Mouse (Mus musculus) testis, adult 2 months (tissue): ENCODE data around the gene Rbm20. TPM values are rescaled to one million over a fixed set of nuclear protein-coding genes. Genes with fewer than 3 reads are reported as not detected.
"Not testable (repeated sequence)": the region's sequence is repeated elsewhere in the genome, so short reads cannot be mapped to it uniquely, and the experiment has no call there.

Source experiments
- H3K27ac ChIP-seq: fragments of 200-500 bp; 2 replicates; pipeline ENCODE4 v1.5.1; 2012; ENCODE audit warnings: low read depth, low read length; ENCODE audit not compliant: control insufficient read depth, insufficient read depth
- H3K27me3 ChIP-seq: fragments of 200-500 bp; 2 replicates; pipeline ENCODE4 v1.6.1; 2012; ENCODE audit warnings: mild to moderate bottlenecking, low read length, moderate library complexity; ENCODE audit not compliant: control insufficient read depth, insufficient read depth
- H3K36me3 ChIP-seq: fragments of 200-500 bp; 2 replicates; pipeline ENCODE4 v1.6.1; 2012; ENCODE audit warnings: mild to moderate bottlenecking, low read length; ENCODE audit not compliant: control insufficient read depth, insufficient read depth
- H3K4me1 ChIP-seq: fragments of 200-500 bp; 2 replicates; pipeline ENCODE4 v1.6.1; 2012; ENCODE audit warnings: low read length; ENCODE audit not compliant: control insufficient read depth, insufficient read depth
- H3K4me3 ChIP-seq: fragments of 200-500 bp; 2 replicates; pipeline ENCODE4 v1.5.1; 2012; ENCODE audit warnings: low read depth, mild to moderate bottlenecking, low read length, moderate library complexity, mixed read lengths; ENCODE audit not compliant: control insufficient read depth
- CTCF ChIP-seq: fragments of 200-500 bp; IDR thresholded peaks from 2 replicates; pipeline ENCODE4 v1.5.1; 2012; ENCODE audit warnings: low read depth, mild to moderate bottlenecking, inconsistent platforms, low read length, moderate library complexity; ENCODE audit not compliant: control insufficient read depth, insufficient read depth, insufficient replicate concordance
- POLR2A ChIP-seq: fragments of 200-500 bp; IDR thresholded peaks from 2 replicates; pipeline ENCODE4 v1.6.1; 2012; ENCODE audit warnings: low read depth, mild to moderate bottlenecking, inconsistent platforms, low read length, moderate library complexity; ENCODE audit not compliant: control insufficient read depth
- polyA plus RNA-seq: library from polyadenylated mRNA; depleted of rRNA; stranded (reverse); fragments of >200 nt; gene quantifications from 2 replicates; pipeline ENCODE4 v1.2.3, GENCODE M21; 2012

Rbm20 gene
- polyA plus RNA-seq, 1 experiment, result 0.78 TPM

DNA sequence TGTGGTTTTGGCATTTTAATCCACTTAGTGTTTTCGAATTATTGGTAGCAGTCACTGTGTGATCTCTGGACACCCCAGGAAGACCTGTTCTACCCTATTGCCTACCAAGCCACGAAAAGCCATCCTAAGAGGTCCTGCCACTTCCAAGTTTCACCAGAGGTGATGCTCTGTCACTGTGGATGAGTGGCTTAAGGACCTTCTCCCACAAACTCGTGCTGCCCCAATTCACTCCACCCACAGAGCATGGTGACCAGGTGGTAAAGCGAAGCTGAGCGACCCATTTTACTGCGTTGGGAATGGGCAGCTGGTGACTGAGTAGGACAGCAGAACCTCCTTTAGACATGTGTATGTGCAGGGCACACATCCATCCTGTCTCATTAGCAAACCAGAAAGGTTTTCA lies 27.7 kb upstream of the Rbm20 start:
- Histone ChIP-seq H3K4me3 (no peak overlapping the region), H3K27ac (no peak overlapping the region), H3K36me3 (no peaks in the 10 kb centered on the region), H3K27me3 (no peaks in the 10 kb centered on the region), H3K4me1 (no peaks in the 10 kb centered on the region)
- TF ChIP-seq CTCF (no peak), POLR2A (no peak)

DNA sequence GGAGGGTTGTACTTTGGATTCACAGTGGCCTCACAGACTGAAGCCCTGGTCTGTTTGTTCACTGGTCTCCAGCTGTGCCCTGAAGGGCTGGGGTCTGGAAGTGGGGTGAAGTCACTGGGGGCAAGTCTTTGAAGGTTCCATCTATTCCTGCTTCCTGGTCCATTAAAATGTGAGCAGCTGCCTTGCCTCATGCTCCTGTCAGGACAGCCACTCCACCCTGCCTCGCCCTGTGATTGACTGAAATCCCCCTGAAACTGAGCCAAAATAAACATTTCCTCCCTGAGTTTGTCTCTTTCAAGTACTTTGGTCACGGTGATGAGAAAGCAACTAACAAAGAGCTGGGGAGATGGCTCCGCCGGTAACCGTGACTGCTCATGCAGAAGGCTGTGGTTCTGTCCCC lies 27.3 kb upstream of the Rbm20 start:
- Histone ChIP-seq H3K4me1 (no peaks in the 10 kb centered on the region), H3K27me3 (no peaks in the 10 kb centered on the region), H3K4me3 (no peak overlapping the region), H3K36me3 (no peaks in the 10 kb centered on the region), H3K27ac (no peak overlapping the region)
- TF ChIP-seq CTCF (no peak), POLR2A (no peak)

DNA sequence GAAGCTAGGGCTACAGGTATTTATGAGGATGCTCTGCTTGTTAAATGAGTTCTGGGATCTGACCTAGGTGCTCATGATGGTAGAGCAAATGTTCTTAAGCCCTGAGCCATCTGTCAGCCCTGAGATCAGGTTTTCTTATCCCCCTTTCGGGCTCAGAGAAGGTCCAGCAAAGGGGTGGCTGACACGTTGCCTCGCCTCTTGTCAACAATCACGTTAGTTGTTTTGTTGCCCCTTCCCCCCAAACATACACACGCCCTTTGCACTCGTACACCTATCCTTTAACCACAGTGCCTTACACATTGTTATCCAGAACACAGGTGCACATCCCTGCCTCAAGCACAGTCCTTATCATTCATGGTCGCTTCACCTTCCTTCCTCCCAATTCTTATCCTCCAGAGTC lies 26.2 kb upstream of the Rbm20 start:
- H3K27ac ChIP-seq, result no peak overlapping the region
- H3K4me1 ChIP-seq, result no peaks in the 10 kb centered on the region
- TF ChIP-seq CTCF, result no peak
- no peak for TF ChIP-seq POLR2A
- no peak overlapping the region for H3K4me3 ChIP-seq
- no peaks in the 10 kb centered on the region for H3K36me3 ChIP-seq
- H3K27me3 ChIP-seq, result no peaks in the 10 kb centered on the region

GRCm38 (mm10) chr19:53652267-53652666 lies 24.8 kb upstream of the Rbm20 start:
- no peak overlapping the region for H3K4me3 ChIP-seq
- H3K36me3 ChIP-seq, result no peaks in the 10 kb centered on the region
- H3K4me1 ChIP-seq, result no peaks in the 10 kb centered on the region
- no peaks in the 10 kb centered on the region for H3K27me3 ChIP-seq
- no peak overlapping the region for H3K27ac ChIP-seq
- TF ChIP-seq CTCF, result no peak
- no peak for TF ChIP-seq POLR2A

DNA sequence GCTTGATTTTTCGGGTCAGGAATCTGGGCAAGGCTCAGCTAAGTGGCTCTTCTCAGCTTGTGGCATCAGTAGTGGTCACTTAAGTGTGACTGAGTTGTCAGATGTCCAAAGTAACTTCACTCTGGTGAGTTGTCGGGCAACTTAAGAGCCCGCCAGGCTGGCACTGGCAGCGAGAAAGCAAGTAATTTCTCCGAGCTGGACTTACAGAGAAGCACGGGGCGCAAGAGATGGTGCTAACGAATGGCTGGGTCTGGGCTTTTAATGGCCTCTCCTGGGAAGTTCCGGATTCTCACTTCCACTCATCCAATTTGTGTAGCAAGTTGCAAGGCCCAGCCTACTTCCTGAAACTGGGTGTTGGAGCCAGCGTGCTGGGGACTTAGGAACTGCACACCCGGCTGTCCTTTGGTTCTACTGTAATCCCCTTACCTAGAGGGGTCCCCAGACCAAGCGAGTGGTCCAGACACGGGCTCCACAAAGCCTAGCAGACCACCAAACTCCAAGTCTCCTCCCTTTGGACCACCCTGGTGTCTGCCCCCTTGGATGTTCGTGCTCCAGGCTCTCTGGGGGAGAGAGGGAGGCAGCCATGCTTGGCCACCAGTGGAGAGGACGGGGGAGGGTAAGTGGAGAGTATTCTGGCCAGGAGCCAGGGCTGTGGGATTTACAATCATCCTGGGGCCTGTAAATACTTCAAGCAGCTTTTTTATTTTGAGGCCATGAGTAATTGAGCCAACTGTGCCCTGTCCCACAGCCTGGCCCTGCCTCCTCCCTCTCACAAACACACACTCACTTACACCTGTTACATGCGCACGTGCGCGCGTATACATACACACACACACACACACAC lies 23.3 kb upstream of the Rbm20 start:
- no peak overlapping the region for H3K27ac ChIP-seq
- no peak overlapping the region for H3K4me3 ChIP-seq
- TF ChIP-seq CTCF, result no peak
- no peak for TF ChIP-seq POLR2A
- H3K27me3 ChIP-seq, result no peaks in the 10 kb centered on the region
- peaks cover 5% of the 10 kb centered on the region for H3K4me1 ChIP-seq
- no peaks in the 10 kb centered on the region for H3K36me3 ChIP-seq

GRCm38 (mm10) chr19:53656443-53656842 lies 20.7 kb upstream of the Rbm20 start:
- H3K4me1 ChIP-seq, H3K36me3 ChIP-seq, H3K27me3 ChIP-seq, H3K27ac ChIP-seq, H3K4me3 ChIP-seq: not testable (repeated sequence)

- H3K4me1 ChIP-seq, result peaks cover 5% of the 10 kb centered on the region
- H3K27ac ChIP-seq, result no peak overlapping the region
- no peak overlapping the region for H3K4me3 ChIP-seq
- no peaks in the 10 kb centered on the region for H3K36me3 ChIP-seq
- no peaks in the 10 kb centered on the region for H3K27me3 ChIP-seq
- TF ChIP-seq CTCF (no peak), POLR2A (no peak)
These were observed 19.7 kb upstream of the Rbm20 start for GRCm38 (mm10) chr19:53657437-53657836.

DNA sequence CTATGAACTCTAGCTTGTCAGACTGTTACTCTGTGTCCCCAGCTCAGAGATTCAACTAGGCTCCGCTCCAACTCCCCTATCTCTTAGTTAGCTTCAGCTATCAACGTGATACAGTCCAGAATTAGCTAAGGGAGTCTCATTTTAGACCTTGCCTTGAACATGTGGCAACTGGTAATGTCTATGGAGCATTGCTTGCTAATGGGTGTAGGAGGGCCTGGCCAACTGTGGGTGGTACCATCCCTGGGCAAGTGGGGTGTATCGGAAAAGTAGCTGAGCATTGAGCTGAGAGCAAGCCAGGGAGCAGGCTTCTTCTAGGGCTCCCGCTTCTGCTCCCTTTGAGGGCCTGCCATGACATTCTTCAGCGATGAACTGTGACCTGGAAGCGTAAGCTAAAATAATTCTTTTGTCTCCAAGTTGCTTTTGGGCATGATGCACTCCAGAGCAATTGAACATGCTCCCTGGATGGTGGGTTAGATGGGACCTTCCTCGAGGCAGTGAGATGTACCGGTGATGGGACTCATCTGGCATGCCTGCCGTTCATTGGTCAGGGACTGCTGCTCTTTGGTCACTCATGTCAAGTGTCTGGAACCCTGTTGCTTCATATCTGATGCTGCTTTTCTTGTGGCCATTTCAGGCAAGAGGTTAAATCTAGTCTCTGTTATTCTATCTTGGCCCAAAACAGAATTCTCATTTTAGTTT lies 16.2 kb upstream of the Rbm20 start:
- Histone ChIP-seq H3K27ac (no peak overlapping the region), H3K4me1 (peaks cover 5% of the 10 kb centered on the region), H3K27me3 (no peaks in the 10 kb centered on the region), H3K4me3 (no peak overlapping the region), H3K36me3 (no peaks in the 10 kb centered on the region)
- TF ChIP-seq CTCF, result no peak
- no peak for TF ChIP-seq POLR2A
